Mouse (Mus musculus) hindbrain, postnatal 0 days (tissue): ENCODE results near the gene Tsnax. TPM values are rescaled to one million over a fixed set of nuclear protein-coding genes. Genes with fewer than 3 reads are reported as not detected.

Experiments used
- ATAC-seq: fragments of 200-750 bp; cut with Nextera tagmentation; 2 replicates; pipeline ENCODE4 v1.8.0; 2017; ENCODE audit warnings: mild to moderate bottlenecking, moderate TSS enrichment, moderate library complexity
- DNase-seq: peaks from one replicate; pipeline ENCODE4 v3.0.0-alpha.2; 2015; ENCODE audit warnings: low spot score
- H3K27ac ChIP-seq: fragments of 300-500 bp; sonication (generic); 2 replicates; pipeline ENCODE4 v1.5.1; 2014; ENCODE audit warnings: mild to moderate bottlenecking
- H3K27me3 ChIP-seq: fragments of 300-500 bp; sonication (generic); 2 replicates; pipeline ENCODE4 v1.6.1; 2014; ENCODE audit warnings: low read length, mixed read lengths; ENCODE audit not compliant: insufficient read depth
- H3K36me3 ChIP-seq: fragments of 300-500 bp; sonication (generic); 2 replicates; pipeline ENCODE4 v1.6.1; 2014; ENCODE audit warnings: low read length, mixed read lengths; ENCODE audit not compliant: insufficient read depth
- H3K4me1 ChIP-seq: fragments of 300-500 bp; sonication (generic); 2 replicates; pipeline ENCODE4 v1.6.1; 2014; ENCODE audit warnings: antibody characterized with exemption, low read length, mixed read lengths; ENCODE audit not compliant: insufficient read depth
- H3K4me2 ChIP-seq: fragments of 300-500 bp; sonication (generic); 2 replicates; pipeline ENCODE4 v1.6.1; 2014; ENCODE audit warnings: low read depth, mild to moderate bottlenecking, low read length, moderate library complexity, mixed read lengths
- H3K4me3 ChIP-seq: fragments of 300-500 bp; sonication (generic); 2 replicates; pipeline ENCODE4 v1.5.1; 2014; ENCODE audit warnings: low read length
- H3K9ac ChIP-seq: fragments of 300-500 bp; sonication (generic); replicated peaks from 2 replicates; pipeline ENCODE4 v1.6.1; 2014; ENCODE audit warnings: mild to moderate bottlenecking, low read length, moderate library complexity, mixed read lengths
- H3K9me3 ChIP-seq: fragments of 300-500 bp; sonication (generic); 2 replicates; pipeline ENCODE4 v1.6.1; 2016; ENCODE audit warnings: low read length, mixed read lengths
- CTCF ChIP-seq: IDR thresholded peaks from 2 replicates; pipeline ENCODE4 v1.5.1; 2016; ENCODE audit warnings: antibody characterized with exemption, control low read depth, low read depth
- WGBS: fragments of 180-500 bp; shearing (Covaris S2); extraction: QIAGEN DNeasy Blood & Tissue Kit; methylation state at CpG from one replicate; pipeline ENCODE4 v1.1.7; 2014; 5-methylcytosine and 5-hydroxymethylcytosine counted together
- polyA plus RNA-seq: library from polyadenylated mRNA; unstranded; fragments of >200 nt; fragmentation: Nextera tagmentation; extraction: Ambion mirVana; gene quantifications from 2 replicates; pipeline ENCODE4 v1.2.1, GENCODE M21; 2015
- total RNA-seq: library from RNA; depleted of rRNA; stranded (reverse); fragments of >200 nt; gene quantifications from 2 replicates; pipeline ENCODE4 v1.2.3, GENCODE M21; 2014

The Tsnax gene
- total and polyA plus RNA-seq, 2 experiments from 2014 or later = 89.5 to 176 TPM

DNA sequence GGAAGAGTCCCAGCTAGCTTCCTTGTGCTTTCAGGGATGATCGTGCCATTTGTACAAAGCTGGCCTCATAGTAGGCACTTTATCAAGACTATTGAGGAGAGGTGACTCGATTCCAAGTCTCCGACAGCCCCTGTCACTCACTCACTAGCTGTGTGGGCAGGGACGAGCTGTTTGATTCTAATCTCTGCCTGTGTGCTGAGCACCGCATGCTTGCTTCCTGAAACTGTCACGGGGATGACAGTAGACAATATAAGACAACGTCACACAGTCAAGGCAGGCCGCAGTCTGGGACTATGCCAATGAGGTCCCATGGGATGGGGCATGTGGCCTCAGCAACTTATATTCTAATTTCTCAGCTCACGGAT is 54.8 kb downstream of the Tsnax start:
- H3K4me3 ChIP-seq = no peak overlapping the region
- 41% methylated on average over 9 of the region's 9 CpGs for WGBS
- H3K9me3 ChIP-seq = no peaks in the 10 kb centered on the region
- ATAC-seq (peak; percentile 74), DNase-seq (peak; percentile 67)
- H3K4me1 ChIP-seq = 0 out of 2 replicates have a peak, but pooled peaks cover 4% of the 10 kb centered on the region
- TF ChIP-seq CTCF = no peak; the same call in 1 of the 2 replicates
- H3K9ac ChIP-seq = no peak overlapping the region
- H3K27ac ChIP-seq = peak overlapping the region; percentile 83
- H3K4me2 ChIP-seq = no peak overlapping the region
- no peaks in the 10 kb centered on the region for H3K36me3 ChIP-seq
- no peaks in the 10 kb centered on the region for H3K27me3 ChIP-seq

GRCm38 (mm10) chr8:125068146-125068905 is 55.5 kb downstream of the Tsnax start:
- no peak for DNase-seq
- Histone ChIP-seq H3K4me2 (no peak overlapping the region), H3K4me1 (0 out of 2 replicates have a peak, but pooled peaks cover 4% of the 10 kb centered on the region), H3K27ac (peak overlapping the region; percentile 83), H3K36me3 (no peaks in the 10 kb centered on the region), H3K9me3 (no peaks in the 10 kb centered on the region), H3K9ac (no peak overlapping the region), H3K4me3 (no peak overlapping the region), H3K27me3 (no peaks in the 10 kb centered on the region)
- 86% methylated on average over 6 of the region's 6 CpGs for WGBS
- ATAC-seq = no peak
- TF ChIP-seq CTCF = peak; percentile 32; the same call in 1 of the 2 replicates

- no peaks in the 10 kb centered on the region for H3K27me3 ChIP-seq
- ATAC-seq (no peak), DNase-seq (no peak)
- 0 out of 2 replicates have a peak, but pooled peaks cover 4% of the 10 kb centered on the region for H3K4me1 ChIP-seq
- no peak for TF ChIP-seq CTCF
- H3K4me3 ChIP-seq = no peak overlapping the region
- H3K4me2 ChIP-seq = no peak overlapping the region
- no peak overlapping the region for H3K9ac ChIP-seq
- H3K27ac ChIP-seq = 0 out of 2 replicates have a peak overlapping the region, but pooled peaks have one; percentile 3
- 69% methylated on average over 7 of the region's 7 CpGs for WGBS
- no peaks in the 10 kb centered on the region for H3K36me3 ChIP-seq
- H3K9me3 ChIP-seq = no peaks in the 10 kb centered on the region
These were observed 56.5 kb downstream of the Tsnax start for GRCm38 (mm10) chr8:125069304-125069703.

DNA sequence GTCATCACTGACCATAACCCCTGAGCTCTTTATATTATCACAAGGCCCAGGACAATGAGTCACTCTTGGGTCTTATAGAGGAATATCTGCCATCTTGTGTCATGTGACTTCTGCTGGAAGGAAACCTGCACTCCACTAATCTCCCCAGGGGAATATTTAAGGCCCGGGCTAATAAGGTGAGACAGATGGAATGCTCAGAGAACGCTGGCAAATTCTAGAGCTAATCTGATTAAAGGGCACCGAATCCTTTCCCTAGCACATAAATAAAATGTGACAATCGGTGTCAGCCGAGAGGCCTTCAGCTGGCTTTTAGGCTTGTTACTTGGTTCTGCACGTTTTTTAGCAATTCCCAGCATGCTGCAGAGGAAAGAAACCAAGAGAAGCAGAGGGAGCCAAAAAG is 56.9 kb downstream of the Tsnax start:
- DNase-seq (peak; percentile 51), ATAC-seq (no peak)
- no peak overlapping the region for H3K4me3 ChIP-seq
- peaks cover 4% of the 10 kb centered on the region; the same call in 1 of the 2 replicates for H3K4me1 ChIP-seq
- WGBS = 51% methylated on average over 6 of the region's 6 CpGs
- H3K9me3 ChIP-seq = no peaks in the 10 kb centered on the region
- no peaks in the 10 kb centered on the region for H3K27me3 ChIP-seq
- no peak overlapping the region for H3K9ac ChIP-seq
- no peak overlapping the region for H3K4me2 ChIP-seq
- no peak for TF ChIP-seq CTCF
- 0 out of 2 replicates have a peak overlapping the region, but pooled peaks have one; percentile 3 for H3K27ac ChIP-seq
- no peaks in the 10 kb centered on the region for H3K36me3 ChIP-seq

DNA sequence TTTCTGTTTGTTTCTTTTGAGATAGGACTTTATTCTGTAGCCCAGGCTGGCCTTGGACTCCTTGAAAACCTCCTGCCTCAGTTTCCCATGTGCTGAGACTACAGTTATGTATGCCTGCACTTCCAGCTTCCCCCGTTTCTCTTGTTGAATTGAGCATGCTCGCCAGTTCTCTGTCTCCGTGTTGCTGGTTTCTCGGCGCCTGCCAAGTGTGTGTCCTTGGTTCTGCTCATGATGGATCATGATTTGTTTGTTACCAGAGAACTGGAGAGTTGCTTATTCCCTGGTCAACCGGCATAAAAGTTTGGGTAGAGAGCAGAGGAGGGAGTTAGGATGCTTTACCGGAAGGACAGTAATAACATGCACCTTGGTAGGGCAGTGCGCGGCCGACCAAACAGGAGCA is 61.3 kb downstream of the Tsnax start:
- Histone ChIP-seq H3K9ac (no peak overlapping the region), H3K27ac (no peak overlapping the region), H3K4me2 (no peak overlapping the region), H3K4me3 (no peak overlapping the region), H3K4me1 (no peaks in the 10 kb centered on the region; the same call in 1 of the 2 replicates), H3K36me3 (no peaks in the 10 kb centered on the region), H3K27me3 (no peaks in the 10 kb centered on the region), H3K9me3 (no peaks in the 10 kb centered on the region)
- ATAC-seq = no peak
- no peak for TF ChIP-seq CTCF
- no peak for DNase-seq
- WGBS = 90% methylated on average over 10 of the region's 10 CpGs

DNA sequence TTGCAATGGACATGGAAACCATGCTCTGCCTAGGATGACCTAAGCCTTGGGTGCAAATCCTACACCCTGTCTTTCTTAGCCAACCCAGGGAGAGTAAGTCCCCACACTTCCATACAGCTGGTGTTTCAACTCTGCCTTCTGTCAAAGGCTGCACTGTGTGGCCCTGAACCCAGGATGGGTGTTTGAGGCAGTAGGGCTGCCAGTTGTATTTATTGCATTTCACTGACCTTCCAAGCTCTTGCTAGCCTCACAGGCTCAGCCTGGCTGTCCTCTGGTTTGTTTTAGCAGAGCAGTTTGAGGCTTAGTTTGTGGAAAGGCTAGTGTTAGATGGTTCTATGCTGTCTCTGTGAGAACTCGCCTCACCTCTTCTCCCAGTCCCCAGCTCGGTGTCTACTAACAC is 61.8 kb downstream of the Tsnax start:
- Histone ChIP-seq H3K9ac (no peak overlapping the region), H3K4me2 (no peak overlapping the region), H3K9me3 (no peaks in the 10 kb centered on the region), H3K27me3 (no peaks in the 10 kb centered on the region), H3K4me3 (no peak overlapping the region), H3K27ac (no peak overlapping the region), H3K36me3 (no peaks in the 10 kb centered on the region), H3K4me1 (no peaks in the 10 kb centered on the region; the same call in 1 of the 2 replicates)
- DNase-seq (no peak), ATAC-seq (no peak)
- 87% methylated on average over 2 of the region's 2 CpGs for WGBS
- no peak for TF ChIP-seq CTCF

- Histone ChIP-seq H3K4me3 (no peak overlapping the region), H3K27ac (no peak overlapping the region), H3K36me3 (no peaks in the 10 kb centered on the region), H3K4me1 (no peaks in the 10 kb centered on the region; the same call in 1 of the 2 replicates), H3K9me3 (no peaks in the 10 kb centered on the region), H3K27me3 (no peaks in the 10 kb centered on the region), H3K9ac (no peak overlapping the region), H3K4me2 (no peak overlapping the region)
- DNase-seq (no peak), ATAC-seq (no peak)
- no peak for TF ChIP-seq CTCF
- 80% methylated on average over 4 of the region's 4 CpGs for WGBS
These were observed 62.6 kb downstream of the Tsnax start for GRCm38 (mm10) chr8:125075389-125075788.
